Mouse (Mus musculus): ENCODE results near the gene Dync1i2. TPM values are rescaled to one million over a fixed set of nuclear protein-coding genes. Genes with fewer than 3 reads are reported as not detected.

Gene Dync1i2
- polyA plus RNA-seq, 1 experiment from 2014 or later: 180 TPM

DNA sequence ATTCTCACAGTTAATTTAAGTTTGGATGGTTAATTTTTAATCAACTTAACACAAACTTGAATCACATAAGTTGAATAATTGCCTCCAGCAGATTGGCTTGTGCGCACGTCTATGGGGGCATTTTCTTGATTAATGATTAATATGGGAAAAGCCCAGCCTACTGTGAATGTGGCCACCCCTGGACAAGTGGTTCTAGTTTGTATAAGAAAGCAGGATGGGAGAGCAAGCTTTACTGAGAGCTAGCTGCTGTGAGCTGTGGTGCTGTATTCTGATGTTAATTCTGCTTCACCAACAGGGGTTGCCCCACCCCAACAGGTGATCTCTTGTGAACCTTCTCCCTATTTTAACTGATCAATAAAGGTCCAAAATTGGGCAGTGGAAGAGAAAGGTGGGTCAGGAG is 22.6 kb upstream of the Dync1i2 start:
- Histone ChIP-seq H3K4me3 (no peak overlapping the region), H3K27ac (no peak overlapping the region), H3K4me2 (replicated peaks) (no peak overlapping the region), H3K4me1 (peaks cover 3% of the 10 kb centered on the region; the same call in 1 of the 2 replicates), H3K27me3 (replicated peaks) (no peaks in the 10 kb centered on the region), H3K9ac (no peak overlapping the region), H3K9me3 (no peaks in the 10 kb centered on the region), H3K36me3 (no peaks in the 10 kb centered on the region)
- no peak for ATAC-seq (ENCODE audit: low FRiP score, low read depth)
- 36% methylated on average over 2 of the region's 2 CpGs for WGBS

DNA sequence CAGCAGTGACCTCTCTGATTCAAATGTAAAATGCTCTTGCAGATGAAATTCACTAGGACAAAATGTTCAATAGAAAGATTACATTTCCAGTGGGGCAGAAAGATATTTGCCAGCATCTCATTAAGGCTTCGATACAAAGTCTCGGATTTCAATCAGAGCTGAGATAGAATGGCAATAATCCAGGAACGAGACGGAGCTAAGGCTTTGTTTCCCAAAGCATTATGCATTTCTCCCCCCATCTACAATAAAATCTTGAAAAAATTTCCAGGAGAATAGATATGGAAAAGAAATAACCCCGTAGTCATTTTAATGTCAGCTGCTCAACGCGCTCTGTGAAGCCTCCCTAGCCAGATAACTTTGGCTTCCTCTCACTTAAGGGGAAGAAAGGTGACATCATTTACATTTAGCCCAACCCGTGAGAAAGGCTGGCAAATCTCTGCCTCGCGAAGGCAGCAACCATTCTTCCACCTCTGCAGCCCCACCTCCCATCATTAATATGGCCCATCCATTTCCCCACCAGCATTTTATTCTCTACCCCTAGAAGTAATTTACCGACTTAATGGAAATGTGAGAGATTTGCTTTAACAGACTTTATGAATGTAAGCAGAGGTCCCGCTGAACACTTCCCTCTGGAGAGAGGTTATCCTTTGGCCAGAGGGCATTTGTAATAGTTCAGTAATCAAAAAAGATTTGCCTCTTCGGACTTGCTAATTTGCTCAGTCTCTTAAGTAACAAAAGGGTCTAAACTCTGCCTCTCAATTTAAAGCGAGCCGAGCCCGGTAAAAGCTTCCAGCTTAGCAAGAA is 19.9 kb upstream of the Dync1i2 start:
- no peak overlapping the region for H3K4me3 ChIP-seq
- H3K27ac ChIP-seq: no peak overlapping the region

DNA sequence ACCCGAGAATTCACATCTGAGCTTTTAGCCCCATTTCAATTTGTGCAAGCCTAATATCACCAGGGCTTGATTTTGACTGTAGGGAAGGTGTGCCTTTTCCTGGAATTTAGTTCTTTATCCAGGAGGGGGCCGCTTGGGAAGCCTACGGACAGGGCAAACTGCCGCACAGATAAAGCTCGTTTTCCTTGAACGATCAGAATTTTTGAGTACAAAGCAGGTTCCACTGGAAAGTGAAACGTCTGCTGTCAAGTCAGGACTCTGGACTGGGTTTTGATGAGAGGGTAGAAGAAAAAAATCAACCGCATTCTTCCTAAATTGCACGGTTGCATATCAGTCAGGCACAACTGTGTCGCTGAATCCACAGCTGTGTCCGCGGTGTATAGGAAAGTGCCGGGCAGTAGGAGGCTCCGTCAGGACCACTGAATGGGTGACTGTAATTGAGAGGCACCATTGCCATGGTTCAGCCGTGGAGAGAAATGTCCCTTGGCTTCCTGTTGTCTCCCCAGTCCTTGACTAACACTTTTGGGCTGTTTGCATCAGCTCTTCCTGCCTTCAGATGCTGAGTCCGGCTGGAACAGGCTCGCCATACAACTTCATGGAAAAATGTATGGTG is 19.2 kb upstream of the Dync1i2 start:
- H3K4me3 ChIP-seq: no peak overlapping the region

More for the DNA sequence above, 19.9 kb upstream of the Dync1i2 start:
- Histone ChIP-seq H3K27me3 (replicated peaks) (no peaks in the 10 kb centered on the region), H3K9me3 (no peaks in the 10 kb centered on the region), H3K36me3 (no peaks in the 10 kb centered on the region), H3K4me1 (peaks cover 3% of the 10 kb centered on the region; the same call in 1 of the 2 replicates), H3K9ac (no peak overlapping the region), H3K4me2 (replicated peaks) (peak overlapping the region; percentile 30)
- 0 out of 2 replicates have a peak, but pooled peaks have one; percentile 44 for ATAC-seq (ENCODE audit: low FRiP score, low read depth)
- WGBS: 27% methylated on average over 16 of the region's 16 CpGs

DNA sequence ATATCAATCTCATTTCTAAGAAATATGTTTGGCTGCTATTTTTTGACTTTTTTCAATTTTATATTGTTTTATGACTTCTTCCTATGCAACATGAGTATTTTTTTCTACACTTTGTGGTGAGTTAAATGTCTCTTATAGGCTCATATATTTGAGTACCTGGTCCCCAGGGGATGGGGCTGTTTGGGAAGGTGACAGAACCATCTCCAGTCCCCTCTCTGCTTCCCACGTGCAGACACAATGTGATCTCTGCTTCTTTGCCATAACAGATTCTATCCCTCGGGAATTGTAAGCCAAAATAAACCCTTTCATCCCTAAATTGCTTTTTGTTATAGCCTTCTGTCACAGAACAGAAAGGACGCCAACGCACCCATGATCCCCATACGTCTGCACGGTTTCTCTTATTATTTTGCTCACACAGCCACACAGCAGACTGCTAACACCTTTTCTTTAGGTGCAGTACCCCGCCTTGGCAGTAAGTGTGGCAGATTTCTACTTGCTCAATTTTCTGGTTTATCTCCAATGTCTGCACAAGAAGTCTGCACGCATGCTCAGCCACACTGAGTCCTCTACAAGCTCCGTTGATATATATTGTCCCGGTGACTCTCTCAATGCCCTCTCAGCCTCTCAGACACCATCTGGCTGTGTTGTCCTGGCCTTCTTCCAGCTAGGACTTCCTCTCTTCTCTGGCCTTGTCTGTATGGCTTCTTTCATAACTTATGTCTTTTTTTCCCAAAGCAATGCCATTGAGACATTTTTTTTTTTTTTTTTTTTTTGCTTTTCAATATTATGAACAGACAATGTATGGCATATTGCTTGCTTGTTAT is 17.2 kb upstream of the Dync1i2 start:
- WGBS: 67% methylated on average over 10 of the region's 10 CpGs
- Histone ChIP-seq H3K9ac (no peak overlapping the region), H3K27me3 (replicated peaks) (no peaks in the 10 kb centered on the region), H3K9me3 (no peaks in the 10 kb centered on the region), H3K4me3 (no peak overlapping the region), H3K36me3 (no peaks in the 10 kb centered on the region), H3K4me2 (replicated peaks) (no peak overlapping the region), H3K4me1 (peaks cover 9% of the 10 kb centered on the region), H3K27ac (no peak overlapping the region)
- ATAC-seq (ENCODE audit: low FRiP score, low read depth): no peak

More for the DNA sequence above, 19.2 kb upstream of the Dync1i2 start:
- no peaks in the 10 kb centered on the region for H3K27me3 ChIP-seq (replicated peaks)
- H3K4me2 ChIP-seq (replicated peaks): peak overlapping the region; percentile 30
- H3K9me3 ChIP-seq: no peaks in the 10 kb centered on the region
- peaks cover 3% of the 10 kb centered on the region; the same call in 1 of the 2 replicates for H3K4me1 ChIP-seq
- ATAC-seq (ENCODE audit: low FRiP score, low read depth): no peak
- no peak overlapping the region for H3K9ac ChIP-seq
- WGBS: 50% methylated on average over 17 of the region's 17 CpGs
- H3K27ac ChIP-seq: no peak overlapping the region
- H3K36me3 ChIP-seq: no peaks in the 10 kb centered on the region

GRCm38 (mm10) chr2:71196947-71197346 is 14.6 kb upstream of the Dync1i2 start:
- ATAC-seq (ENCODE audit: low FRiP score, low read depth): no peak
- Histone ChIP-seq H3K4me2 (replicated peaks) (no peak overlapping the region), H3K4me1 (peaks cover 10% of the 10 kb centered on the region), H3K9ac (no peak overlapping the region), H3K9me3 (no peaks in the 10 kb centered on the region), H3K36me3 (no peaks in the 10 kb centered on the region), H3K4me3 (no peak overlapping the region), H3K27ac (no peak overlapping the region), H3K27me3 (replicated peaks) (no peaks in the 10 kb centered on the region)
- WGBS: 88% methylated on average over 4 of the region's 4 CpGs

- Histone ChIP-seq H3K27ac (no peak overlapping the region), H3K4me1 (peaks cover 10% of the 10 kb centered on the region), H3K4me3 (no peak overlapping the region), H3K36me3 (no peaks in the 10 kb centered on the region), H3K9me3 (no peaks in the 10 kb centered on the region), H3K9ac (no peak overlapping the region), H3K4me2 (replicated peaks) (no peak overlapping the region), H3K27me3 (replicated peaks) (no peaks in the 10 kb centered on the region)
- no peak for ATAC-seq (ENCODE audit: low FRiP score, low read depth)
- WGBS: 57% methylated on average over 3 of the region's 3 CpGs
Measured at GRCm38 (mm10) chr2:71198907-71199306, 12.6 kb upstream of the Dync1i2 start.

DNA sequence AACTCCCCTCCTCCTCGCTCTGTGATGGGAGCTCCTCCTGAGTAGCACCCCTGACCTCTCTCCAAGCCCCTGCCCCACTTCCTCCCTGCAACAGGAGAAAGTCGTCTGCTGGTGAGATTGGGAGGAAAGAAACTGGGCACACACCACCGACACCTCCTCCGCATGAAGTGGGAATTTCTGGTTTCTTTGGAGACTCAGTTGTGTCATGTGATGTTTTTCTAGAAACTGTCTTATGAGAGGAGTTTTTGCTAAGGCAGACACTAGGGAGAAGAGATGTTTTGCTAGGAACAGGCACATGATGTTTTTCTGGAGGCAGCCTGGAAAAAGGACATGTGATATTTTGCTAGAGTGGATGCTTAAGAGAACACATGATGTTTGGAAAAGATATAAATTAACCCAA is 11.0 kb upstream of the Dync1i2 start:
- H3K4me1 ChIP-seq: peaks cover 10% of the 10 kb centered on the region
- ATAC-seq (ENCODE audit: low FRiP score, low read depth): no peak
- H3K27me3 ChIP-seq (replicated peaks): no peaks in the 10 kb centered on the region
- WGBS: 68% methylated on average over 4 of the region's 4 CpGs
- no peak overlapping the region for H3K4me3 ChIP-seq
- H3K27ac ChIP-seq: no peak overlapping the region
- H3K9ac ChIP-seq: no peak overlapping the region
- H3K4me2 ChIP-seq (replicated peaks): no peak overlapping the region
- H3K36me3 ChIP-seq: no peaks in the 10 kb centered on the region
- no peaks in the 10 kb centered on the region for H3K9me3 ChIP-seq

- H3K4me1 ChIP-seq: peaks cover 10% of the 10 kb centered on the region
- ATAC-seq (ENCODE audit: low FRiP score, low read depth): no peak
- WGBS: 81% methylated on average over 2 of the region's 2 CpGs
- H3K9me3 ChIP-seq: no peaks in the 10 kb centered on the region
- no peak overlapping the region for H3K4me2 ChIP-seq (replicated peaks)
- no peaks in the 10 kb centered on the region for H3K27me3 ChIP-seq (replicated peaks)
- H3K4me3 ChIP-seq: no peak overlapping the region
- no peaks in the 10 kb centered on the region for H3K36me3 ChIP-seq
- H3K9ac ChIP-seq: no peak overlapping the region
- H3K27ac ChIP-seq: no peak overlapping the region
Measured at GRCm38 (mm10) chr2:71201886-71202285, 9.6 kb upstream of the Dync1i2 start.

DNA sequence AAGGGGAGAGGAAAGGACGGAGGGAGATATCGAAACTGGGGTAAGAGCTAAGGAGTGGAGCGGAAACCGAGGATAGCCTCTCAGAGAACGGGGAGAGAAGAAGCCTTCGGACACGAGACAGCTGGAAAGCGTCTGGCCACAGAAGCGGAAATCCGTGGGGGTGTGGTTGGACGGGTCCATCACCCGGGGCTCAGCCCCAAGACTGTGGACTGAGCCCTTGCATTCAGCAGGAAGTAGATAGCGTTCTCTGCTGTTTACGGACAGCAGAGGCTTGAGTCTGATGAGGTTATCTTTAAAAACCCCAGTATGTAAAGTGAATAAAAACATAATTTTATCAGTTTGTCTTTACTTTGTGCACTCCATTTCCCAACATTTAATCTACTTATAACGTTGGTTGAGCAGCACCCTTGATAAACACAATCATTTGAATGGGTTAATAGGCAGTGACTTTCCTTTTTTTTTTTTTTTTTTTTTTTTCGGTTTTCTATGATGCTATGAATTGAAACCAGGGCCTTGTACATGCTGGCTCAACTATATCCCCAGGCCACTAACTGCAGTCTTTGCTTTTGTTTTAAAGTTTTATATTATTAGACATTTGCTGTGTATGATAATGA is 7.6 kb upstream of the Dync1i2 start:
- ATAC-seq (ENCODE audit: low FRiP score, low read depth): no peak
- Histone ChIP-seq H3K9ac (no peak overlapping the region), H3K27me3 (replicated peaks) (no peaks in the 10 kb centered on the region), H3K4me3 (no peak overlapping the region), H3K4me2 (replicated peaks) (no peak overlapping the region), H3K27ac (no peak overlapping the region), H3K36me3 (no peaks in the 10 kb centered on the region), H3K9me3 (no peaks in the 10 kb centered on the region), H3K4me1 (peaks cover 9% of the 10 kb centered on the region)
- WGBS: 89% methylated on average over 16 of the region's 16 CpGs

DNA sequence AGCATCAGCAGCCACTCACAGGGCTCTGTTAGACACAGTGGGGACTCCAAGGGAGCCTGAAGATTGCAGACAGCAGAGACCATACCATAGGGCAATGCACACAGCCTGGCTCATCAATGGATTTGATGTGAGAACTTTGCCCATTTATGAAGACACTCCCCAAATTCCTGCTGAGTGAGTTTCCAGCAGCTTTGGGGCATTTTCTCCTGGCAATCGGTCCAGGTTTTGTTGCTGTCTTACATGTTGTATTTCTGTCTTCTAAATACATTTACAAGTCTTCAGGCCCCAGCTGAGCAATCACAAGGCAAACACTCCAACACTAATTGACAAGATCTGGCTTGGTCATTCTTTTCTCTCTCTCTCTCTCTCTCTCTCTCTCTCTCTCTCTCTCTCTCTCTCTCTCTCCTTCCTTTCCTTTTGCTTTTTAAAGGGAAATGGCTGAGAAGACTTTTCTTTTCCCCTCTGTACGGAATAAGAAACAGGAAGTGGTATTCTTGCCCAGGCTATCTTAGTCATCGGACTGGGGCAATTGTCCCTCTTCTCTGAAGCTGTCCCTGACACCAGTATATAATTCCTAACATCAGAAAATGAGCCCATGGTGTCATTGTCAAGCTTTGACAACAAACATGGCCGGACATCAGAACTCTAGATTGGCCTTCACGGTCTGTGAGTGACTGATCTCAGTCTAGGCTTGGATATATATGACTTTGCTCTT is 2.3 kb upstream of the Dync1i2 start:
- no peak for ATAC-seq (ENCODE audit: low FRiP score, low read depth)
- H3K36me3 ChIP-seq: no peaks in the 10 kb centered on the region
- H3K4me2 ChIP-seq (replicated peaks): no peak overlapping the region
- no peaks in the 10 kb centered on the region for H3K27me3 ChIP-seq (replicated peaks)
- WGBS: 82% methylated on average over 5 of the region's 5 CpGs
- no peak overlapping the region for H3K4me3 ChIP-seq
- peaks cover 10% of the 10 kb centered on the region; the same call in 1 of the 2 replicates for H3K4me1 ChIP-seq
- H3K27ac ChIP-seq: no peak overlapping the region
- no peaks in the 10 kb centered on the region for H3K9me3 ChIP-seq
- H3K9ac ChIP-seq: no peak overlapping the region

- no peaks in the 10 kb centered on the region for H3K9me3 ChIP-seq
- ATAC-seq (ENCODE audit: low FRiP score, low read depth): peak; percentile 27; the same call in 1 of the 2 replicates
- no peak overlapping the region for H3K4me2 ChIP-seq (replicated peaks)
- no peak overlapping the region for H3K27ac ChIP-seq
- 92% methylated on average over 2 of the region's 2 CpGs for WGBS
- H3K36me3 ChIP-seq: peaks cover 8% of the 10 kb centered on the region
- no peak overlapping the region for H3K4me3 ChIP-seq
- H3K4me1 ChIP-seq: peaks cover 10% of the 10 kb centered on the region; the same call in 1 of the 2 replicates
- H3K9ac ChIP-seq: no peak overlapping the region
- H3K27me3 ChIP-seq (replicated peaks): no peaks in the 10 kb centered on the region
Measured at GRCm38 (mm10) chr2:71211096-71211495, 410 bp upstream of the Dync1i2 start.

Data from neural tube, embryonic 12.5 days (tissue).